Mouse (Mus musculus) gonadal fat pad, adult 2 months (tissue): ENCODE results near the gene Setmar. TPM values are rescaled to one million over a fixed set of nuclear protein-coding genes. Genes with fewer than 3 reads are reported as not detected.

Source experiments
- DNase-seq: peaks from one replicate; pipeline ENCODE4 v3.0.0-alpha.2; 2012; ENCODE audit warnings: low read depth
- polyA plus RNA-seq: library from polyadenylated mRNA; depleted of rRNA; stranded (reverse); fragments of >200 nt; gene quantifications from 2 replicates; pipeline ENCODE4 v1.2.3, GENCODE M21; 2012; rRNA removed

The Setmar gene
- polyA plus RNA-seq, 1 experiment = 4.9 TPM

GRCm38 (mm10) chr6:108111693-108112092 is 46.8 kb downstream of the Setmar start:
- no peak for DNase-seq

- DNase-seq = no peak
These were observed 50.1 kb downstream of the Setmar start for GRCm38 (mm10) chr6:108114971-108115370.

DNA sequence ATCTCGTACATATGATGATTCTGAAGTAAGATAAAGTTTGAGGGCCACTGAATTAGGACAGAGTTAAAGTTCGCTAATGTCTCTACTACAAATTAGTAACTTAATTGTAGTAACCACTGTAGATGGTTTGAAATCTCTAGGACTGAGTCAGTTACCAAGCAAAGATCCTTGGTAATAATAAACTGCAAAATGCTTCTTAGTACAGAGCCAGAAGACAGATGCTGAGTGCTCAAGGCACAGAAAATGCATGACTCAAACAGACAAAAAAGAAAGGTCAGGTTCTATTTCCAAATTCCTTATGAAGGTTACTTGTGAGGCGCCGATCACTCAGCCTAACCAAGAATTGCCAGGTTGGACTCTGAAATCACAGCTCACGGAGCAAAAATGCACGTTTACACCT is 53.0 kb downstream of the Setmar start:
- no peak for DNase-seq

- DNase-seq = no peak
These were observed 60.6 kb downstream of the Setmar start for GRCm38 (mm10) chr6:108125474-108125873.

DNA sequence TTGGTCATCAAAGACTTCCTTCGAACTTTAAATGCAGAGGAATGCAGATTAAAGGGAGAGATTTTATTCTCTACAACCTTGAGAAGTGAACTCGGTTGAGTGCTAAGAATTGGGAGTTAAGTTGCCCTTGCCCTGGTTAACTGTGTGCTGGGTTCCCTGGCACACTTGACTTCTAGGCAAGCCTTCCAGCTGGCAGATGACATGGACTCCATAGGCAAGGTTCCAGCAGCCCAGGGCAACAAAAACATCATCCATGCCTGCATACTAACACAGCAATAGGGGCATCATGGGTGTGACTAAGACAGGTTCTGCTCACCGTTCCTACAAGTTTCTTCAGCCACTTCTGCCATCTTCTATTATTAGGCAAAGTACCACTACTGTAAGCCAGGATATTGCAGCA is 61.8 kb downstream of the Setmar start:
- peak; percentile 26 for DNase-seq

Other genes with a start within 250 kb of the Setmar start
- gene Sumf1, start 120.5 kb downstream of the Setmar start, polyA plus RNA-seq = 44.0 and 58.7 TPM in 2 replicates
- 20.9 and 23.9 TPM in 2 replicates for gene Itpr1, start 148.1 kb downstream of the Setmar start, polyA plus RNA-seq